Mouse (Mus musculus): ENCODE measurements around the gene Gm7697. TPM values are rescaled to one million over a fixed set of nuclear protein-coding genes. Genes with fewer than 3 reads are reported as not detected.

The Gm7697 gene
- not detected in 2 replicates for polyA plus RNA-seq (2012; rRNA removed; ENCODE audit: low replicate concordance)

GRCm38 (mm10) chr8:69522876-69523275, at the start of gene Gm7697:
Gene Gm7697, minus strand, starts transcription at chr8:69522976.

GRCm38 (mm10) chr8:69453465-69453864, 69.3 kb downstream of the Gm7697 start, which contains the start of gene Gm9495:
Gene Gm9495, minus strand, starts transcription at chr8:69453565.

Other genes with a start within 250 kb of the Gm7697 start
- not detected in 2 replicates for gene Gm9495, start 69.4 kb downstream of the Gm7697 start, polyA plus RNA-seq (2012; rRNA removed; ENCODE audit: low replicate concordance)
- gene Zfp868, start 102.6 kb upstream of the Gm7697 start, polyA plus RNA-seq (2012; rRNA removed; ENCODE audit: low replicate concordance): 3.2 and 6.4 TPM in 2 replicates
- gene Zfp964, start 131.5 kb upstream of the Gm7697 start, polyA plus RNA-seq (2012; rRNA removed; ENCODE audit: low replicate concordance): 0.47 and 1.5 TPM in 2 replicates
- 1.5 and 4.1 TPM in 2 replicates for gene Zfp869, start 187.7 kb upstream of the Gm7697 start, polyA plus RNA-seq (2012; rRNA removed; ENCODE audit: low replicate concordance)
- 1.3 and 3.4 TPM in 2 replicates for gene Zfp963, start 227.0 kb upstream of the Gm7697 start, polyA plus RNA-seq (2012; rRNA removed; ENCODE audit: low replicate concordance)